In the genomic region with DNA sequence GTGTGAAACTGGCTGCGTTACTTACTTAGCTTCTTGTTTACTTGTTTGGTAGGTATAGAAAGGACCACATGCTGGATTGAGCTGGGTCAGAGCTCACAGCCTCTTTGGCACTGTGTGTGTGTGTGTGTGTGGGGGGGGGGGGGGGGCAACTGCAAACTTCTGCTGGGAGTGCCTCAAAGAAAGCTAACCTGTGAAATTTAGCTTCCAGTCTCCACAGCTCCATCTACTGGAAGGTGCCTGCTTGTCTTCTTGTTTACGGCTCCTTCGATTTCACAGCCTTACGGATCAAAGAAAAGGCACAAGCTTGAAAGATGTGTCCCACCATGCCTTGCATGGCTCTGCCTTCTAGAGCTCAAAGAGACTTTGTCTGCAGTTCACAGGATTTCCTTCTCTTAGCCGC, we compare ENCODE assay signal across 9 mouse cellular contexts. TPM values are rescaled to one million over a fixed set of nuclear protein-coding genes. Genes with fewer than 3 reads are reported as not detected.
A peak's percentile ranks its signal among the peaks of the same experiment; 100 is the strongest.
DNase-seq lines count a peak whose midpoint lies in the region; ATAC-seq and TF ChIP-seq lines count a peak whose summit lies in the region.
"Had no signal": no experiment of that assay in that cellular context is flagged by ENCODE, and none has a peak within 500 bp of the region (broad histone marks: within the 10 kb centered on the region; RNA-seq: fewer than 3 reads in every experiment).

No protein-coding gene starts in this region.

- POLR2A ChIA-PET in Patski (lab: Charles Lee) = interaction anchor here (0.7 kb wide), 1 partner anchor 14 kb away, joined by 3 read pairs; no protein-coding TSS in a partner anchor

- DNase-seq in layer of hippocampus, adult 2 months (ENCODE audit: low spot score in 2 of 2) = no peak
- no peak for DNase-seq in layer of hippocampus, adult 8-10 months (ENCODE audit: low spot score in 2 of 2)
- no peak for DNase-seq in Patski (ENCODE audit: low read depth, low spot score)
- peak; percentile 75 for DNase-seq in splenic B cell, adult 2 months (ENCODE audit: low read depth, low spot score)
- no peak for DNase-seq in spleen, postnatal 4 days (ENCODE audit: low spot score in 2 of 2)

- CTCF ChIA-PET in Patski (lab: Charles Lee) = interaction anchor here (1.0 to 2.1 kb wide), 6 partner anchors 10 to 99 kb away, joined by 3 to 9 read pairs (median 4); no protein-coding TSS in a partner anchor

- H3K27ac ChIP-seq in layer of hippocampus, adult 2 months = no peak overlapping the region
- H3K27ac ChIP-seq: embryonic facial prominence, embryonic 13.5 days; limb, embryonic 13.5 days had no signal

- in situ Hi-C loops in Patski (cut with MboI; ENCODE audit: low pct_unique_long_range_greater_than_20kb) = loop anchor here (25.0 kb wide), 2 partner anchors 635 to 1085 kb away; no protein-coding TSS in a partner anchor

- H3K4me3 ChIP-seq in layer of hippocampus, adult 2 months = no peak overlapping the region
- H3K4me3 ChIP-seq: embryonic facial prominence, embryonic 13.5 days; limb, embryonic 13.5 days had no signal

- peaks cover 4% of the 10 kb centered on the region for H3K27me3 ChIP-seq in Patski
- H3K27me3 ChIP-seq in splenic B cell, adult 2 months (ENCODE audit: control insufficient read depth, insufficient read depth, low read length, poor library complexity, severe bottlenecking) = no peaks in the 10 kb centered on the region
- H3K27me3 ChIP-seq: embryonic facial prominence, embryonic 13.5 days had no signal

- ATAC-seq in Patski = no peak
- peak; percentile 40 to 51; a peak in 2 of 4 replicates for ATAC-seq in hematopoietic stem cell, adult 5-6 weeks (replicated peaks in 1 of 2; ENCODE audit: insufficient read depth in 1 of 2, low FRiP score in 2 of 2, low TSS enrichment in 1 of 2, low read depth in 1 of 2, poor library complexity in 2 of 2, severe bottlenecking in 2 of 2)
- ATAC-seq in erythroid progenitor cell, adult 5-6 weeks (replicated peaks; ENCODE audit: low FRiP score, poor library complexity, severe bottlenecking) = no peak

- TF ChIP-seq CTCF in layer of hippocampus, adult 2 months (conservative IDR thresholded peaks at IDR 0.05) = peak; percentile 69
- peak; percentile 69 for TF ChIP-seq CTCF in Patski (IDR thresholded peaks at IDR 0.05)

- no peaks in the 10 kb centered on the region for H3K36me3 ChIP-seq in splenic B cell, adult 2 months (ENCODE audit: control insufficient read depth, insufficient read depth, low read length, poor library complexity, severe bottlenecking)
- H3K36me3 ChIP-seq: embryonic facial prominence, embryonic 13.5 days; limb, embryonic 13.5 days had no signal

RNA-seq across cellular contexts. Expression of gene Ube2d1, which starts 17.4 kb away (rescaled TPM):
- total RNA-seq in layer of hippocampus, adult 2 months (2021) = 10 to 100 TPM; 52.8 to 54.0 TPM
- total RNA-seq in layer of hippocampus, adult 8-10 months (2022) = 10 to 100 TPM; 48.3 to 51.1 (median 49.1) TPM
- polyA plus RNA-seq in Patski (2021) = 53.4 TPM
- 7.8 and 14.8 TPM in 2 replicates for total RNA-seq in hematopoietic stem cell, adult 5-6 weeks (2017)
- total RNA-seq in erythroid progenitor cell, adult 5-6 weeks (2015; ENCODE audit: low replicate concordance) = 19.3 and 24.5 TPM in 2 replicates
- total RNA-seq in erythroid progenitor cell, adult 5-6 weeks (2017; ENCODE audit: low replicate concordance) = 0.83 and 4.2 TPM in 2 replicates

RNA-seq across cellular contexts. Expression of gene Cisd1, which starts 42.3 kb away (rescaled TPM):
- total RNA-seq in layer of hippocampus, adult 2 months (2021) = 100 to 1,000 TPM; 121 to 136 TPM
- total RNA-seq in layer of hippocampus, adult 8-10 months (2022) = 100 to 1,000 TPM; 117 to 140 (median 130) TPM
- 137 TPM for polyA plus RNA-seq in Patski (2021)
- 16.9 and 21.0 TPM in 2 replicates for total RNA-seq in hematopoietic stem cell, adult 5-6 weeks (2017)
- 23.4 and 27.2 TPM in 2 replicates for total RNA-seq in erythroid progenitor cell, adult 5-6 weeks (2015; ENCODE audit: low replicate concordance)
- 4.8 and 13.0 TPM in 2 replicates for total RNA-seq in erythroid progenitor cell, adult 5-6 weeks (2017; ENCODE audit: low replicate concordance)

RNA-seq across cellular contexts. Expression of gene Ipmk, which starts 45.1 kb away (rescaled TPM):
- total RNA-seq in layer of hippocampus, adult 2 months (2021) = 10 to 100 TPM; 39.0 to 40.5 TPM
- total RNA-seq in layer of hippocampus, adult 8-10 months (2022) = 10 to 100 TPM; 35.0 to 41.8 (median 37.4) TPM
- 73.9 TPM for polyA plus RNA-seq in Patski (2021)
- 18.0 and 19.2 TPM in 2 replicates for total RNA-seq in hematopoietic stem cell, adult 5-6 weeks (2017)
- 23.5 and 35.0 TPM in 2 replicates for total RNA-seq in erythroid progenitor cell, adult 5-6 weeks (2015; ENCODE audit: low replicate concordance)
- total RNA-seq in erythroid progenitor cell, adult 5-6 weeks (2017; ENCODE audit: low replicate concordance) = 16.9 and 22.6 TPM in 2 replicates

Comparison
In these comparisons a context has a peak if more than half of its experiments do, and no peak if none do; other contexts are left out.
1. ATAC-seq: peak in hematopoietic stem cell, adult 5-6 weeks (2 of 2); none in Patski (single experiment) and erythroid progenitor cell, adult 5-6 weeks (single experiment).